Mouse (Mus musculus) midbrain, embryonic 15.5 days (tissue): Measurements from ENCODE around the gene Exosc5. TPM values are rescaled to one million over a fixed set of nuclear protein-coding genes. Genes with fewer than 3 reads are reported as not detected.

Experiments
- ATAC-seq: fragments of 200-750 bp; cut with Nextera tagmentation; replicated peaks from 2 replicates; pipeline ENCODE4 v1.8.0; 2017; ENCODE audit warnings: moderate TSS enrichment
- H3K27ac ChIP-seq: fragments of 300-500 bp; sonication (generic); 2 replicates; pipeline ENCODE4 v1.5.1; 2015; ENCODE audit warnings: mild to moderate bottlenecking, inconsistent platforms
- H3K27me3 ChIP-seq: fragments of 300-500 bp; sonication (generic); replicated peaks from 2 replicates; pipeline ENCODE4 v1.6.1; 2015; ENCODE audit warnings: inconsistent platforms
- H3K36me3 ChIP-seq: fragments of 300-500 bp; sonication (generic); replicated peaks from 2 replicates; pipeline ENCODE4 v1.6.1; 2015; ENCODE audit warnings: inconsistent platforms
- H3K4me1 ChIP-seq: fragments of 300-500 bp; sonication (generic); 2 replicates; pipeline ENCODE4 v1.6.1; 2015; ENCODE audit warnings: inconsistent platforms
- H3K4me2 ChIP-seq: fragments of 300-500 bp; sonication (generic); 2 replicates; pipeline ENCODE4 v1.6.1; 2015; ENCODE audit warnings: inconsistent platforms, mild to moderate bottlenecking, moderate library complexity
- H3K4me3 ChIP-seq: fragments of 300-500 bp; sonication (generic); 2 replicates; pipeline ENCODE4 v1.5.1; 2015; ENCODE audit warnings: mild to moderate bottlenecking, inconsistent platforms
- H3K9ac ChIP-seq: fragments of 300-500 bp; sonication (generic); 2 replicates; pipeline ENCODE4 v1.6.1; 2015; ENCODE audit warnings: mild to moderate bottlenecking, inconsistent platforms
- H3K9me3 ChIP-seq: fragments of 300-500 bp; sonication (generic); 2 replicates; pipeline ENCODE4 v1.6.1; 2016; ENCODE audit warnings: inconsistent platforms
- WGBS: fragments of 180-500 bp; shearing (Covaris S2); methylation state at CpG from one replicate; pipeline ENCODE4 v1.1.7; 2015; ENCODE audit warnings: mixed read lengths; 5-methylcytosine and 5-hydroxymethylcytosine counted together
- polyA plus RNA-seq: library from polyadenylated mRNA; unstranded; fragments of >200 nt; fragmentation: Nextera tagmentation; extraction: Ambion mirVana; gene quantifications from 2 replicates; pipeline ENCODE4 v1.2.1, GENCODE M21; 2015

The Exosc5 gene
- polyA plus RNA-seq, 1 experiment from 2014 or later, result 41.0 TPM

GRCm38 (mm10) chr7:25644631-25645030, 14.3 kb upstream of the Exosc5 start:
- Histone ChIP-seq H3K27ac (no peak overlapping the region), H3K9me3 (no peaks in the 10 kb centered on the region), H3K27me3 (no peaks in the 10 kb centered on the region), H3K36me3 (no peaks in the 10 kb centered on the region; the same call in 1 of the 2 replicates), H3K4me2 (no peak overlapping the region), H3K9ac (no peak overlapping the region), H3K4me1 (no peaks in the 10 kb centered on the region), H3K4me3 (no peak overlapping the region)
- WGBS, result 84% methylated on average over 4 of the region's 4 CpGs
- ATAC-seq, result no peak

DNA sequence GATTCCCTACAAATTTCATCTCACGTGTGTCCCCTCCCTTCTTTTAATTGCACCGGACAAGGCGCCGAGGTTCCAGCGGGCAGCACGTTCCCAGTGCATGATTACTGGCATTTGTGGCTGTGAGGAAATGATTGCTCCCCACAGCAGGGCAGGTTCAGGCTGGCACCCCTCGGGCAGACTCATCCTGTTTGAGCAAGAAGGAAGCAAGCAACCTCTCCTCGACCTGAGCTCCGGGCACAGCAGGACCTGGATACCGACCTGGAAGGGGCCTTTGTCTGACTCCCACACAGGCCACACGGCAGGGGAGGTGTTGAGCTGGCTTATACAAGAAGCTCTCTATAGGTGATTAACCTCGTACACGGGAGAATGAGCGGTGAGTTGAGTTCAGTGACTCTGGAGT, 13.9 kb upstream of the Exosc5 start:
- Histone ChIP-seq H3K4me1 (no peaks in the 10 kb centered on the region), H3K9me3 (no peaks in the 10 kb centered on the region), H3K9ac (no peak overlapping the region), H3K4me3 (no peak overlapping the region), H3K4me2 (no peak overlapping the region), H3K27ac (no peak overlapping the region), H3K36me3 (no peaks in the 10 kb centered on the region; the same call in 1 of the 2 replicates), H3K27me3 (no peaks in the 10 kb centered on the region)
- no peak for ATAC-seq
- 48% methylated on average over 14 of the region's 14 CpGs for WGBS

- no peaks in the 10 kb centered on the region for H3K4me1 ChIP-seq
- no peak for ATAC-seq
- no peak overlapping the region for H3K4me2 ChIP-seq
- no peak overlapping the region for H3K9ac ChIP-seq
- H3K27ac ChIP-seq, result no peak overlapping the region
- H3K9me3 ChIP-seq, result no peaks in the 10 kb centered on the region
- no peak overlapping the region for H3K4me3 ChIP-seq
- no peaks in the 10 kb centered on the region for H3K27me3 ChIP-seq
- WGBS, result 67% methylated on average over 5 of the region's 5 CpGs
- no peaks in the 10 kb centered on the region for H3K36me3 ChIP-seq
Observed at GRCm38 (mm10) chr7:25647574-25648123, 11.3 kb upstream of the Exosc5 start.

- WGBS, result 82% methylated on average over 5 of the region's 5 CpGs
Observed at GRCm38 (mm10) chr7:25649839-25650238, 9.1 kb upstream of the Exosc5 start.

GRCm38 (mm10) chr7:25651281-25651680, 7.7 kb upstream of the Exosc5 start:
- H3K27ac ChIP-seq, result no peak overlapping the region
- peaks cover 6% of the 10 kb centered on the region for H3K4me1 ChIP-seq
- no peaks in the 10 kb centered on the region for H3K36me3 ChIP-seq
- no peak overlapping the region for H3K4me2 ChIP-seq
- no peak for ATAC-seq
- H3K9ac ChIP-seq, result no peak overlapping the region
- H3K4me3 ChIP-seq, result no peak overlapping the region
- H3K27me3 ChIP-seq, result no peaks in the 10 kb centered on the region
- H3K9me3 ChIP-seq, result no peaks in the 10 kb centered on the region
- 89% methylated on average over 8 of the region's 8 CpGs for WGBS

More at GRCm38 (mm10) chr7:25649839-25650238, 9.1 kb upstream of the Exosc5 start:
- ATAC-seq, result no peak
- H3K4me2 ChIP-seq, result no peak overlapping the region
- no peak overlapping the region for H3K27ac ChIP-seq
- no peaks in the 10 kb centered on the region for H3K4me1 ChIP-seq
- H3K9me3 ChIP-seq, result no peaks in the 10 kb centered on the region
- no peak overlapping the region for H3K4me3 ChIP-seq
- H3K9ac ChIP-seq, result no peak overlapping the region
- H3K27me3 ChIP-seq, result no peaks in the 10 kb centered on the region
- H3K36me3 ChIP-seq, result no peaks in the 10 kb centered on the region

- no peak overlapping the region for H3K9ac ChIP-seq
- no peaks in the 10 kb centered on the region for H3K27me3 ChIP-seq
- no peak overlapping the region for H3K27ac ChIP-seq
- 93% methylated on average over 12 of the region's 12 CpGs for WGBS
- ATAC-seq, result no peak
- H3K9me3 ChIP-seq, result no peaks in the 10 kb centered on the region
- H3K4me3 ChIP-seq, result no peak overlapping the region
- no peaks in the 10 kb centered on the region for H3K36me3 ChIP-seq
- H3K4me1 ChIP-seq, result peaks cover 16% of the 10 kb centered on the region
- H3K4me2 ChIP-seq, result no peak overlapping the region
Observed at GRCm38 (mm10) chr7:25652244-25652759, 6.7 kb upstream of the Exosc5 start.

GRCm38 (mm10) chr7:25655601-25656428, 3.1 kb upstream of the Exosc5 start:
- Histone ChIP-seq H3K9me3 (no peaks in the 10 kb centered on the region), H3K9ac (no peak overlapping the region), H3K4me3 (no peak overlapping the region), H3K36me3 (no peaks in the 10 kb centered on the region), H3K27ac (no peak overlapping the region), H3K4me2 (no peak overlapping the region), H3K27me3 (no peaks in the 10 kb centered on the region), H3K4me1 (peaks cover 32% of the 10 kb centered on the region)
- no peak for ATAC-seq
- 77% methylated on average over 11 of the region's 11 CpGs for WGBS

DNA sequence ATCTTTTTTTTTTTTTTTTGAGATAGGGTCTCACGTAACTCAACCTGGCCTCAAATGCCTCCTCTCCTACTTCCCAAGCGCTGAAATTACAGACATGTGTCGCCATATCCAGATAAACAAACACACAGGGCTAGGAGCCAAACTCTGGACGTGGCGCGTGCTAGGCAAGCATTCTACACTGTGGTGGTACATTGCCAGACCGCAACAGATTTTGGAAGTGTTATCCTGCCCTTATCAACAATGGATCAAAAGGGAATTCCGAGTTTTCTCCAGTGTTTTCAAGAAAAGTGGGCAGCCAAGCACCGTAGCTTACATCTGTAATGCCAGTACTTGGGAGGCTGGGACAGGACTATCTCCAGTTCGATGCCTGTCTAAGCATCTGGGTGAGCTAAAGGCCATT, 1.2 kb upstream of the Exosc5 start:
- peak overlapping the region; percentile 80 for H3K4me3 ChIP-seq
- H3K27ac ChIP-seq, result no peak overlapping the region
- no peak for ATAC-seq
- H3K9me3 ChIP-seq, result no peaks in the 10 kb centered on the region
- H3K9ac ChIP-seq, result peak overlapping the region; percentile 65
- 43% methylated on average over 10 of the region's 10 CpGs for WGBS
- H3K4me2 ChIP-seq, result peak overlapping the region; percentile 87
- H3K36me3 ChIP-seq, result no peaks in the 10 kb centered on the region
- H3K27me3 ChIP-seq, result no peaks in the 10 kb centered on the region
- H3K4me1 ChIP-seq, result peaks cover 32% of the 10 kb centered on the region

GRCm38 (mm10) chr7:25666381-25666780, 7.4 kb downstream of the Exosc5 start:
- Histone ChIP-seq H3K9ac (no peak overlapping the region), H3K4me1 (no peaks in the 10 kb centered on the region), H3K27ac (no peak overlapping the region), H3K9me3 (no peaks in the 10 kb centered on the region), H3K4me3 (no peak overlapping the region), H3K36me3 (peaks cover 15% of the 10 kb centered on the region), H3K27me3 (no peaks in the 10 kb centered on the region), H3K4me2 (no peak overlapping the region)
- ATAC-seq, result no peak
- WGBS, result 94% methylated on average over 8 of the region's 8 CpGs

DNA sequence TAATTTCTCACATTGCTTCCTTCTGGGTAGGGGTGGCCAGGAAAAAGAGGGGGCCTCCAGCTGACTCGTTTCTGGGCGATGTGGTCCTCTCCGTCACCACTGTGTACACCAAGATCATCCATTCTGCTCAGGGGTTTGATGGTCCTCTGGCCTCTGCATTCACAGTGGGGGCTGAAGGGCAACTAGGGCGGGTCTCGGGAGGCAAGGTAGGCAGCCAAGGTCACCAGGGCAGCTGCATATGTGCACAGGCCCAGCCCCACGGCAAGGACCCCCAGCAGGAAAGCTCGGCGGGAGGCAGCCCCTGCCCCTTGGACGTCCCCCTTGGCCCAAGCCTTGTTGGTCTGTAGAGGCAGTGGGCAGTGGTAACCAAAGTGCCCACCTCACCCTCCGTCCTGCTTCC, 10.2 kb downstream of the Exosc5 start:
- peaks cover 11% of the 10 kb centered on the region; the same call in 1 of the 2 replicates for H3K36me3 ChIP-seq
- WGBS, result 87% methylated on average over 10 of the region's 10 CpGs
- no peak for ATAC-seq

GRCm38 (mm10) chr7:25669631-25670030, 10.7 kb downstream of the Exosc5 start:
- no peak overlapping the region for H3K4me3 ChIP-seq
- peaks cover 11% of the 10 kb centered on the region; the same call in 1 of the 2 replicates for H3K36me3 ChIP-seq
- H3K9me3 ChIP-seq, result no peaks in the 10 kb centered on the region
- no peak overlapping the region for H3K4me2 ChIP-seq
- H3K4me1 ChIP-seq, result peaks cover 4% of the 10 kb centered on the region; the same call in 1 of the 2 replicates
- H3K9ac ChIP-seq, result no peak overlapping the region
- H3K27ac ChIP-seq, result no peak overlapping the region
- H3K27me3 ChIP-seq, result peaks cover 15% of the 10 kb centered on the region
- no peak for ATAC-seq
- 81% methylated on average over 9 of the region's 9 CpGs for WGBS

More for the DNA sequence above, 10.2 kb downstream of the Exosc5 start:
- no peaks in the 10 kb centered on the region for H3K9me3 ChIP-seq
- H3K27ac ChIP-seq, result no peak overlapping the region
- H3K4me1 ChIP-seq, result no peaks in the 10 kb centered on the region
- no peak overlapping the region for H3K9ac ChIP-seq
- peaks cover 10% of the 10 kb centered on the region for H3K27me3 ChIP-seq
- no peak overlapping the region for H3K4me2 ChIP-seq
- H3K4me3 ChIP-seq, result no peak overlapping the region

DNA sequence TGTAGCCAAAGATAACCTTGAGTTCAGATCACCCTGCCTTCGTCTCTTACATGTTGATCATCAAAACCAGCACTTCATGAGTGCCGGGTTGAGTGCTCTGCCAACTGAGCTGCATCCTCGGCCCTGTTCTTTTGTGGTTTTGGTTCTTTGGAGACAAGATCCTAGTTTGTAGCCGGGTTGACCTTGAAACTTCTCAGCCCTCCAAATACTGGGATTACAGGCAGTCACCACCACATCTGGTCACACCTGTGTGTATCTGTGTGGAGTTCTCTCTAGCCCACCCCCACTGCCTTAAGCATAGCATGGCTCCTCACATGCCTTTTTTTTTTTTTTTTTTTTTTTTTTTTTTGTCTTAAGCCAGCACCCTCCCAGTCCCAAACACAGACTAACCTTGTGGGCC, 11.1 kb downstream of the Exosc5 start:
- 91% methylated on average over 4 of the region's 4 CpGs for WGBS
- Histone ChIP-seq H3K36me3 (peaks cover 11% of the 10 kb centered on the region; the same call in 1 of the 2 replicates), H3K4me2 (no peak overlapping the region), H3K9ac (no peak overlapping the region), H3K27ac (no peak overlapping the region), H3K9me3 (no peaks in the 10 kb centered on the region), H3K4me1 (peaks cover 8% of the 10 kb centered on the region; the same call in 1 of the 2 replicates), H3K27me3 (peaks cover 19% of the 10 kb centered on the region), H3K4me3 (no peak overlapping the region)
- no peak for ATAC-seq
